Mouse (Mus musculus) heart, adult 18-20 months (tissue): ENCODE data around the gene Tmem106b. TPM values are rescaled to one million over a fixed set of nuclear protein-coding genes. Genes with fewer than 3 reads are reported as not detected.

Source experiments
- DNase-seq, 2 experiments: peaks; one replicate each; pipeline ENCODE4 v3.0.0; 2021 to 2022; ENCODE audit warnings: mixed read lengths in 1 of 2
- long read RNA-seq, 2 experiments: library from polyadenylated mRNA; stranded (forward); transcript quantifications; one replicate each; pipeline ENCODE4 v2.0.0; 2021
- total RNA-seq, 2 experiments: library from RNA; stranded (reverse); gene quantifications; 2 replicates each; pipeline ENCODE4 v1.2.3; 2021

Tmem106b gene
- 100 to 1,000 TPM; 134 to 182 TPM for total RNA-seq
- long read RNA-seq, experiment 1, full-length matches to known transcripts, result 30 of 44 reads
- long read RNA-seq, experiment 1, partial matches to known transcripts, result 3 of 44 reads
- long read RNA-seq, experiment 1, other reads (novel, unspliced or antisense), result 11 of 44 reads
- long read RNA-seq, experiment 2, full-length matches to known transcripts, result 20 of 30 reads
- long read RNA-seq, experiment 2, partial matches to known transcripts, result 2 of 30 reads
- long read RNA-seq, experiment 2, other reads (novel, unspliced or antisense), result 8 of 30 reads

- DNase-seq, result peak; percentile 97 to 98
Observed at GRCm38 (mm10) chr6:13069302-13070146, at the start of gene Tmem106b. TSS of gene Tmem106b (plus strand) at chr6:13069759.

- DNase-seq, result no peak
Observed at GRCm38 (mm10) chr6:13021245-13022100, 48.1 kb upstream of the Tmem106b start.

- no peak for DNase-seq
Observed at GRCm38 (mm10) chr6:13030558-13030957, 39.0 kb upstream of the Tmem106b start.

GRCm38 (mm10) chr6:13030961-13031360 lies 38.6 kb upstream of the Tmem106b start:
- peak; percentile 18 to 33 for DNase-seq

- DNase-seq, result peak in 1 of 2 experiments; percentile 19
Observed at GRCm38 (mm10) chr6:13052408-13053200, 17.0 kb upstream of the Tmem106b start.

- peak in 1 of 2 experiments; percentile 12 for DNase-seq
Observed at GRCm38 (mm10) chr6:13061276-13062039, 8.1 kb upstream of the Tmem106b start.

- DNase-seq, result no peak
Observed at GRCm38 (mm10) chr6:13062063-13062462, 7.5 kb upstream of the Tmem106b start.

GRCm38 (mm10) chr6:13062691-13063255 lies 6.8 kb upstream of the Tmem106b start:
- no peak for DNase-seq

- DNase-seq, result no peak
Observed at GRCm38 (mm10) chr6:13070147-13070425, 527 bp downstream of the Tmem106b start.

- DNase-seq, result peak; percentile 72 to 79
Observed at GRCm38 (mm10) chr6:13070485-13070884, 926 bp downstream of the Tmem106b start.

GRCm38 (mm10) chr6:13073036-13073435 lies 3.5 kb downstream of the Tmem106b start:
- DNase-seq, result no peak

- no peak for DNase-seq
Observed at GRCm38 (mm10) chr6:13073876-13074275, 4.3 kb downstream of the Tmem106b start.

- peak; percentile 9 to 33 for DNase-seq
Observed at GRCm38 (mm10) chr6:13082881-13083280, 13.3 kb downstream of the Tmem106b start.

GRCm38 (mm10) chr6:13096656-13097435 lies 27.3 kb downstream of the Tmem106b start:
- no peak for DNase-seq

GRCm38 (mm10) chr6:13100137-13100536 lies 30.6 kb downstream of the Tmem106b start:
- no peak for DNase-seq

GRCm38 (mm10) chr6:13108662-13109061 lies 39.1 kb downstream of the Tmem106b start:
- DNase-seq, result no peak

GRCm38 (mm10) chr6:13137255-13137654 lies 67.7 kb downstream of the Tmem106b start:
- no peak for DNase-seq
